Mouse (Mus musculus) forebrain, postnatal 0 days (tissue): Measurements from ENCODE around the gene Nfkbia. TPM values are rescaled to one million over a fixed set of nuclear protein-coding genes. Genes with fewer than 3 reads are reported as not detected.
A peak's percentile ranks its signal among the peaks of the same experiment; 100 is the strongest.

Experiments used
- ATAC-seq: fragments of 200-750 bp; cut with Nextera tagmentation; 2 replicates; pipeline ENCODE4 v1.8.0; 2017; ENCODE audit warnings: mild to moderate bottlenecking, moderate library complexity
- DNase-seq: peaks from one replicate; pipeline ENCODE4 v3.0.0-alpha.2; 2015
- H3K27ac ChIP-seq: fragments of 300-500 bp; sonication (generic); 2 replicates; pipeline ENCODE4 v1.5.1; 2014; ENCODE audit warnings: low read depth, mild to moderate bottlenecking, antibody characterized with exemption, low read length, moderate library complexity, mixed read lengths
- H3K27me3 ChIP-seq: fragments of 300-500 bp; sonication (generic); 2 replicates; pipeline ENCODE4 v1.6.1; 2014; ENCODE audit warnings: mild to moderate bottlenecking, low read length, mixed read lengths; ENCODE audit not compliant: insufficient read depth
- H3K36me3 ChIP-seq: fragments of 300-500 bp; sonication (generic); 2 replicates; pipeline ENCODE4 v1.6.1; 2014; ENCODE audit warnings: mild to moderate bottlenecking, moderate library complexity; ENCODE audit not compliant: insufficient read depth
- H3K4me1 ChIP-seq: fragments of 300-500 bp; sonication (generic); 2 replicates; pipeline ENCODE4 v1.6.1; 2014; ENCODE audit warnings: antibody characterized with exemption; ENCODE audit not compliant: insufficient read depth
- H3K4me2 ChIP-seq: fragments of 300-500 bp; sonication (generic); 2 replicates; pipeline ENCODE4 v1.6.1; 2014; ENCODE audit warnings: low read depth, mild to moderate bottlenecking, moderate library complexity
- H3K4me3 ChIP-seq: fragments of 300-500 bp; sonication (generic); 2 replicates; pipeline ENCODE4 v1.5.1; 2014; ENCODE audit warnings: low read depth, low read length, mixed read lengths
- H3K9ac ChIP-seq: fragments of 300-500 bp; sonication (generic); 2 replicates; pipeline ENCODE4 v1.6.1; 2014; ENCODE audit warnings: mild to moderate bottlenecking
- H3K9me3 ChIP-seq: fragments of 300-500 bp; sonication (generic); 2 replicates; pipeline ENCODE4 v1.6.1; 2016; ENCODE audit warnings: low read length
- CTCF ChIP-seq: sonication (generic); IDR thresholded peaks from 2 replicates; pipeline ENCODE4 v1.5.1; 2016; ENCODE audit warnings: antibody characterized with exemption, control low read depth, low read depth
- WGBS: fragments of 180-500 bp; shearing (Covaris S2); extraction: QIAGEN DNeasy Blood & Tissue Kit; methylation state at CpG from one replicate; pipeline ENCODE4 v1.1.7; 2014; 5-methylcytosine and 5-hydroxymethylcytosine counted together
- polyA plus RNA-seq: library from polyadenylated mRNA; unstranded; fragments of >200 nt; fragmentation: Nextera tagmentation; extraction: Ambion mirVana; gene quantifications from 2 replicates; pipeline ENCODE4 v1.2.1, GENCODE M21; 2015
- total RNA-seq: library from RNA; depleted of rRNA; stranded (reverse); fragments of >200 nt; gene quantifications from 2 replicates; pipeline ENCODE4 v1.2.3, GENCODE M21; 2014

Nfkbia gene
- total and polyA plus RNA-seq, 2 experiments from 2014 or later, result 48.2 to 75.8 TPM

DNA sequence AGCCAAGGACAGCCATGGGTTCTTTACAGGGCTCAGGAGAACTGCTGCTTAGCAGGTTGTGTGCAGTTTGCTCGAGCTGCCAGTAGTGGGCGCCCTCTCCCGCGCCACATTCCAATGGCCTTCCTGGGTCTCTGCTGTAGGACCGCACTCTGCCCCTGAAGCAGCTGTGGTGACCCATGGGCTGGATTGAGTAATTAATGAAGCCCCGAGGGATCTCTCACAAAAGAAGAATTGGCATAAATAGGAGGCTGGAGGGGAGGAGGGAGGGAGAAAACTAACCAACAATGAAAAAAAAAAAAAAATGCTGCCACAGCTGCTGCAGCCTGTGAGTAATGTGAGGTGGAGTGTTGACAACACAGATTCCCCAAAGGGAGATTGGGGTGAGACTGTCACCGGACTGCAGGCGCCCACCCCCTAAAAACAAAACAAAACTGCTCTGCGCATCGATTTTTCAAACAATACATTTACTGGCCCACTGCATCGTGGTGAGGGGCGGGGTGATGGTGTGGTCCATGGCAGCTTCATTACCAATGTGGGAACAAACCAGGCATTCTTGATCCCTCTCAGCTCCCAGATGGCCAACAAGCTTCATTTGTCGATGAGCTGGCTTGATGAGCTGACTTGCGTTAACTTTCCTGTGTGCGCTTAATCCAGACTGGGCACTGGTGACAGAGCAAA lies 25.8 kb upstream of the Nfkbia start:
- H3K36me3 ChIP-seq, result no peaks in the 10 kb centered on the region
- no peak overlapping the region for H3K9ac ChIP-seq
- WGBS, result 35% methylated on average over 15 of the region's 15 CpGs
- no peaks in the 10 kb centered on the region for H3K9me3 ChIP-seq
- H3K4me3 ChIP-seq, result no peak overlapping the region
- no peak overlapping the region for H3K27ac ChIP-seq
- peak; percentile 73 for TF ChIP-seq CTCF
- ATAC-seq (peak; percentile 63), DNase-seq (peak; percentile 43)
- no peaks in the 10 kb centered on the region for H3K27me3 ChIP-seq
- H3K4me2 ChIP-seq, result no peak overlapping the region
- H3K4me1 ChIP-seq, result no peaks in the 10 kb centered on the region

DNA sequence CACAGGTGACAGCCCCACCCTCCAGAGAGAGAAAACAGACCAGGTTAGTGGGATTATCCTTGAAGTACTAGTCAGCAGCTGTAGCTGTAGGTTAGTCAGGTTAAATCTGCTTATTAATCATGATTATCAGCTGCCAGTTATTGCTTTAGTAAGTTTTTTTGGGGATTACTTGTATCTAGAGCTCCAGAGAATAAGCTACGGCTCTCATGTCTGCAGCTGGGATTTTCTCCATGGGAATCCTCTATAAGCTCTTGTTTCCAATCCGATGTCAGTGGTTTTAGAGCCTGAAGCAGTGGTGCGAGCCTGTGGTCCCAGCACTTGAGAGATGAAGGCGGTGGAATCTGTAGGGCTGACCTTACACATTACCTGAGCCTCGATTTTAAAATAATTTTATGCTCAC lies 16.4 kb upstream of the Nfkbia start:
- no peak for TF ChIP-seq CTCF
- no peaks in the 10 kb centered on the region for H3K4me1 ChIP-seq
- no peak overlapping the region for H3K27ac ChIP-seq
- no peak overlapping the region for H3K4me2 ChIP-seq
- 91% methylated on average over 5 of the region's 5 CpGs for WGBS
- H3K27me3 ChIP-seq, result no peaks in the 10 kb centered on the region
- H3K9me3 ChIP-seq, result no peaks in the 10 kb centered on the region
- H3K9ac ChIP-seq, result no peak overlapping the region
- H3K4me3 ChIP-seq, result no peak overlapping the region
- ATAC-seq, result no peak
- no peaks in the 10 kb centered on the region for H3K36me3 ChIP-seq
- no peak for DNase-seq

DNA sequence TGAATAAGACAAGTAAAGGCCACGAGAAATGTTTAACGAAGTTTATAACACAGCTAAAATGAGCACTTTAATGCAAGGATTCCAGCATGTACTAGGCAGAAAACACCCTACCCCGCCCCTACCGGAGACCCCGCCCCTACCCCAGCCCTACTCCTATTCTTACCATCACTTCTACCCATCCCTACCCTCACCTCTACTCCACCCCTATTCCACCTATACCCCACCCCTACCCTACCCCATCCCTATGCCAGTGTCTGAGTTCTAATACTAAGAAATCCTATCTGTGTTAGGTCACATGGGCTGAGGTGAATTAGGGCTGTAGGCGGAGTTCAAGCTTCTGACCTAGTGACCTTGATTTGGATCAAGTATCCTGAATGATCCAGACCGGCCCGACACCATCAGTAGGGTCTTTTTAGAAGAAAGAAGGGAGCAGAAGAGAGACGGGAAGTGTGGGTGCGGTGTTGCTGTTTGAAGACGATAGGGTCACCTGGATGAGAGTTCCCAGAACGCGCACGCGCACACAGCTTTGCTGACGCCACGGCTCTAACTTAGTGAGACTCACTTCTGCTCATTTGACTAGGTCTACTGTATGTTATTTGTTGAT lies 15.0 kb upstream of the Nfkbia start:
- TF ChIP-seq CTCF, result no peak
- ATAC-seq, result no peak
- WGBS, result 85% methylated on average over 17 of the region's 17 CpGs

DNA sequence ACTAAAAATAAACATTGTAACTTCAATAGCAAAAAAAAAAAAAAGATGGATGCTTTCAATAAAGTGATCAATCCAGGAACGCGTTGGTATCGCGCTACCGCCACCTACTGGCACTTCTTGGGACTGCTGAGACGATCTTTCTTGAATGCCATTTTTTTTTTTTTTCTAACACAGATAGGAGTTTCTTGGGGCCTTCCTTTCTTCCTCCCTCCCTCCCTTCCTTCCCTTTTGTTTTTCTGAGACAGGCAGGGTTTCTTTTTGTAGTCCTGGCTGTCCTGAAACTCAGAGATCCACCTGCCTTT lies 13.5 kb upstream of the Nfkbia start:
- Histone ChIP-seq H3K9me3 (no peaks in the 10 kb centered on the region), H3K27ac (no peak overlapping the region), H3K4me1 (no peaks in the 10 kb centered on the region), H3K4me2 (no peak overlapping the region), H3K4me3 (no peak overlapping the region), H3K9ac (no peak overlapping the region), H3K36me3 (no peaks in the 10 kb centered on the region), H3K27me3 (no peaks in the 10 kb centered on the region)
- ATAC-seq (peak; percentile 45; the same call in 1 of the 2 replicates), DNase-seq (peak; percentile 93)
- under 1% methylated on average over 6 of the region's 6 CpGs for WGBS
- TF ChIP-seq CTCF, result peak; percentile 88

More for the DNA sequence above, 15.0 kb upstream of the Nfkbia start:
- no peaks in the 10 kb centered on the region for H3K36me3 ChIP-seq
- H3K9me3 ChIP-seq, result no peaks in the 10 kb centered on the region
- no peak overlapping the region for H3K27ac ChIP-seq
- H3K4me3 ChIP-seq, result no peak overlapping the region
- H3K9ac ChIP-seq, result no peak overlapping the region
- no peak for DNase-seq
- no peak overlapping the region for H3K4me2 ChIP-seq
- H3K27me3 ChIP-seq, result no peaks in the 10 kb centered on the region
- no peaks in the 10 kb centered on the region for H3K4me1 ChIP-seq

DNA sequence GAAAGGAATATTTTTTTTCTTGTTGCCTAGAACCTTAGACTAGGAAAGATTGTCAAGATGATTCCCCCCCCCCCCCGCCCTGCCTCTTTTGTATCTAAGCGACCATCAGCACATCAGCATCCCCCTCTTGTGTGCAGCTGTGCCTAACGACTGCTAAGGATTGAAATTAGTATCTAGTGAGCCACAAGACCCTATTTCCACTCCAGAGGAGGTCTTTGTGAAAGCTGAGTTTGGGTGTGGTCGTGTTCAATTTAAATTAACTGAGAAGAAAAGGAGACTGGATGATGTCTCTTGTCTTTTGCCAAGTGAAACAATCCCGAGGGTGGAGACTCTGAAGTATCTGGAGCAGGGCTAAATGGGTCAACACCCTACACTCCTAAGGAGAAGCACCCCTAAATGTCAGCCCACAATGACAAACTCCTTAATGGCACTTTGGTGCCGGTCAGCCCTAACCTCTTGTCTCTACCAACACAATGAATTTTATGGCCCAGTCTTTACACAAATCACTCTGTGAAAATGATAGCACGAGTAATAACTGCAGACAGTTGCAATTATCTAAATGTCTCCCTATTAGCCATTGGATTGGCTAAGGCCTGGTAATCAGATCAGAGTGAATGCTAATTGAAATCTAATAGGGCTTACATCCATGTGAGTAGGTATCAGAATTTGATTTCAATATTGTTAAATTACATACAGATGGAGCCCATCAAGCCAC lies 13.0 kb upstream of the Nfkbia start:
- Histone ChIP-seq H3K9ac (no peak overlapping the region), H3K4me2 (no peak overlapping the region), H3K4me3 (no peak overlapping the region), H3K9me3 (no peaks in the 10 kb centered on the region), H3K36me3 (no peaks in the 10 kb centered on the region), H3K4me1 (no peaks in the 10 kb centered on the region), H3K27ac (no peak overlapping the region), H3K27me3 (no peaks in the 10 kb centered on the region)
- no peak for TF ChIP-seq CTCF
- ATAC-seq (peak; percentile 54), DNase-seq (no peak)
- WGBS, result 42% methylated on average over 7 of the region's 7 CpGs

DNA sequence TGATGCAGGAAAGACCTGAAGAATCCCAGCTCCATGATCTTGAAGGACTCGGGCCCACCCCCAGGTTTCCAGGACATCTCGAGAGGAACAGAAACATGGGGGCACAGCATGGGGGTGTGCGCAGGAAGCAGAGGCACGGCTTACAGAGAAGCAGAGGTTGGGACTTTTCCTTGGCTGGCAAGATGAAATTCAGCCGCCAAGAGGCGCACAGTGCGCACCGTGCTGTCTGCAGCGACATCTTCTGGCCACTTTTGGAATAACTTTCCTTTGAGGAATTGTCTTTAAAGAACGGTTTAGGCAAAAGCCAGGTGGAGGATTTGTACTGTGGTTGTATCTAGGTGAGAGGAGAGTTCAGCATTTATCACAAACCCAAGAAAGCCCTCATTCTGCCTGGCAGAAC lies 6.6 kb upstream of the Nfkbia start:
- Histone ChIP-seq H3K27ac (no peak overlapping the region), H3K4me1 (no peaks in the 10 kb centered on the region), H3K9ac (no peak overlapping the region), H3K4me3 (no peak overlapping the region), H3K9me3 (no peaks in the 10 kb centered on the region), H3K36me3 (no peaks in the 10 kb centered on the region), H3K4me2 (peak overlapping the region; percentile 29), H3K27me3 (no peaks in the 10 kb centered on the region)
- 1% methylated on average over 10 of the region's 10 CpGs for WGBS
- ATAC-seq, result peak; percentile 88
- peak; percentile 94 for DNase-seq
- peak; percentile 99 for TF ChIP-seq CTCF

DNA sequence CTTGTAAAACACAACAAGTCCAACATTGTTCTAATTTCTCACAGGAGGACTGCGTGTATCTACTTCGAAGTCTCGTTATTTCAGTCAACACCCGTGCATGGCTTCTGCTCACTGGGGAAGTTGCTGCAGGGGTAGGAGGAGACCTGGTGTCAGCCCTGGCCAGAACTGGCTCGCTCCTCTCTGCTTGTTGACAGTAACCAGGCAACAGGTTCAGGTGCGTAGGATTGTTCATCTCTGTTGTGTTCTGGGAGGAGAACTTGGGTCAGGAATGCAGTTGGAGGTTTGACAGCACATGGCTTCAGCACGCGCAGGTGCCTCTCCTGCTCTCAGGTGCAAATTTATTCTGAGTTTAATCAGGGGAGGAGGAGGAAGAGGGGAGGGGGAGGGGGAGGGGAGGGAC lies 5.3 kb upstream of the Nfkbia start:
- Histone ChIP-seq H3K27me3 (no peaks in the 10 kb centered on the region), H3K9ac (no peak overlapping the region), H3K36me3 (no peaks in the 10 kb centered on the region), H3K9me3 (no peaks in the 10 kb centered on the region), H3K27ac (no peak overlapping the region), H3K4me2 (no peak overlapping the region), H3K4me3 (no peak overlapping the region), H3K4me1 (no peaks in the 10 kb centered on the region)
- ATAC-seq, result no peak
- no peak for TF ChIP-seq CTCF
- no peak for DNase-seq
- 55% methylated on average over 8 of the region's 8 CpGs for WGBS
